Mouse (Mus musculus): ENCODE measurements around the gene Dscaml1.

DNA sequence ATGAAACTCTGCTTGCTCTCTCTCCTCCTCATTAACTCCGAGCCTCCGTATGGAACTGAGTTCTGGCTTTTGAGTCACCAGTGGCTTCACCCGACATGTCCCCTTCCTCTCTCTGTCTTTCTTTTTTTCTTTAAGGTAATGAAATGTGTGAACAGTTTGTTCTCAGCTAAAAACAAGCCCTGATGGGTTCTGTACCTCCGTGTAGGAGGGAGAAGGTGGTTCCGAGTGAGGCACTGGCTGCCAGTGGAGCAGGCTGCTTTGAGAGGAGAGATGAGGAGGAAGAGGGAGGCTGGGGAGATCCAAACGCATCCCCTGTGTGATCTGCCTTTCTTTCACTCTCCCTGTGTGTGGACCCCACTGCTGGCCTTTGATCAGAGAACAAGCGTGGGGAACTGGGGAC is 111.2 kb downstream of the Dscaml1 start:
- TF ChIP-seq CTCF (IDR thresholded peaks at IDR 0.05; ENCODE audit: control insufficient read depth, insufficient read depth, low read length), result no peak
- TF ChIP-seq POLR2A (IDR thresholded peaks at IDR 0.05; ENCODE audit: borderline replicate concordance, control insufficient read depth, low read depth, low read length), result no peak
